Mouse (Mus musculus) C2C12 (cell line): ENCODE data around the gene Olfr45. TPM values are rescaled to one million over a fixed set of nuclear protein-coding genes. Genes with fewer than 3 reads are reported as not detected.

Experiments
- H3K27me3 ChIP-seq: one replicate; pipeline ENCODE4 v1.6.1; 2011; ENCODE audit not compliant: control insufficient read depth, insufficient read depth, insufficient read length
- H3K36me3 ChIP-seq: one replicate; pipeline ENCODE4 v1.6.1; 2011; ENCODE audit not compliant: control insufficient read depth, insufficient read depth
- H3K4me3 ChIP-seq: one replicate; pipeline ENCODE4 v1.5.1; 2011; ENCODE audit warnings: mild to moderate bottlenecking, control low read depth; ENCODE audit not compliant: poor library complexity, insufficient read depth, severe bottlenecking
- H3K79me2 ChIP-seq: one replicate; pipeline ENCODE4 v1.6.1; 2011; ENCODE audit not compliant: control insufficient read depth, insufficient read depth
- H3K79me3 ChIP-seq: one replicate; pipeline ENCODE4 v1.6.1; 2011; ENCODE audit warnings: low read depth, control low read depth
- H3ac ChIP-seq: one replicate; pipeline ENCODE3; 2011; ENCODE audit warnings: low read depth; ENCODE audit not compliant: control insufficient read depth, insufficient read length
- CEBPB ChIP-seq: IDR thresholded peaks from one replicate; pipeline ENCODE4 v1.6.1; 2011; ENCODE audit warnings: low read depth, mild to moderate bottlenecking, control low read depth, moderate library complexity
- CTCF ChIP-seq: IDR thresholded peaks from one replicate; pipeline ENCODE4 v1.5.1; 2011; ENCODE audit not compliant: control insufficient read depth, insufficient read depth, insufficient read length
- FOSL1 ChIP-seq: IDR thresholded peaks from one replicate; pipeline ENCODE4 v1.8.0; 2011; ENCODE audit warnings: mild to moderate bottlenecking, low read length; ENCODE audit not compliant: poor library complexity, insufficient read depth, severe bottlenecking
- MAX ChIP-seq: IDR thresholded peaks from one replicate; pipeline ENCODE4 v1.6.1; 2011; ENCODE audit warnings: mild to moderate bottlenecking, control low read depth
- MYOD1 ChIP-seq: IDR thresholded peaks from one replicate; pipeline ENCODE4 v1.6.1; 2011; ENCODE audit warnings: low read depth; ENCODE audit not compliant: control insufficient read depth, insufficient read length
- MYOG ChIP-seq: IDR thresholded peaks from one replicate; pipeline ENCODE4 v1.6.1; 2011; ENCODE audit not compliant: control insufficient read depth, insufficient read length; ENCODE audit errors: extremely low read depth
- USF1 ChIP-seq: IDR thresholded peaks from one replicate; pipeline ENCODE4 v1.6.1; 2011; ENCODE audit warnings: low read depth, mild to moderate bottlenecking, control low read depth, moderate library complexity
- polyA plus RNA-seq: library from polyadenylated mRNA; unstranded; fragments of >200 nt; fragmentation: generic; extraction: Trizol; gene quantifications from one replicate; pipeline ENCODE4 v1.2.1, GENCODE M21; 2012; ENCODE audit warnings: missing spikeins

Gene Olfr45
- polyA plus RNA-seq, 1 experiment: not detected

DNA sequence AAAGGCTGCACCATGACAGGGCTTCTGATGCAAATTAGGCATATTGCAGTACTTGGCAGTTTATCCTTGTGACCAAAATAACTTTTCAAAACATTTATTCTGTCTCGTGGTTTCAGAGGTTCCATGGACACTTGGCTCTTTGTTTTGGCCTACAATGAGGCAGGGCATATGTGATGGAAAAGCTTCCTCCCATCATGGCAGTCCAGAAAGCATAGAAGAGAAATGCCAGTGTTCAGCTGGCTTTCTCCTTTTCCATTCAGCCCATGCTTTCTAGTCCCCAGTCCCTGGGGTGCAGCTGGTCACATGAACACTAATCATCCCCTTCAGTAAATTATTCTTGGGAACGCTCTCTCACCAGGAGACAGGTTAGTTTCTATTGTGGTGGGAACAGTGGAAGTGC is 24.6 kb downstream of the Olfr45 start:
- no peak overlapping the region for H3K4me3 ChIP-seq
- TF ChIP-seq FOSL1 (no peak), CEBPB (no peak), MYOG (no peak), MYOD1 (no peak), MAX (no peak), CTCF (no peak), USF1 (no peak)
- no peak overlapping the region for H3ac ChIP-seq
- H3K79me2 ChIP-seq: no peaks in the 10 kb centered on the region
- no peaks in the 10 kb centered on the region for H3K79me3 ChIP-seq
- no peaks in the 10 kb centered on the region for H3K36me3 ChIP-seq
- H3K27me3 ChIP-seq: no peaks in the 10 kb centered on the region

DNA sequence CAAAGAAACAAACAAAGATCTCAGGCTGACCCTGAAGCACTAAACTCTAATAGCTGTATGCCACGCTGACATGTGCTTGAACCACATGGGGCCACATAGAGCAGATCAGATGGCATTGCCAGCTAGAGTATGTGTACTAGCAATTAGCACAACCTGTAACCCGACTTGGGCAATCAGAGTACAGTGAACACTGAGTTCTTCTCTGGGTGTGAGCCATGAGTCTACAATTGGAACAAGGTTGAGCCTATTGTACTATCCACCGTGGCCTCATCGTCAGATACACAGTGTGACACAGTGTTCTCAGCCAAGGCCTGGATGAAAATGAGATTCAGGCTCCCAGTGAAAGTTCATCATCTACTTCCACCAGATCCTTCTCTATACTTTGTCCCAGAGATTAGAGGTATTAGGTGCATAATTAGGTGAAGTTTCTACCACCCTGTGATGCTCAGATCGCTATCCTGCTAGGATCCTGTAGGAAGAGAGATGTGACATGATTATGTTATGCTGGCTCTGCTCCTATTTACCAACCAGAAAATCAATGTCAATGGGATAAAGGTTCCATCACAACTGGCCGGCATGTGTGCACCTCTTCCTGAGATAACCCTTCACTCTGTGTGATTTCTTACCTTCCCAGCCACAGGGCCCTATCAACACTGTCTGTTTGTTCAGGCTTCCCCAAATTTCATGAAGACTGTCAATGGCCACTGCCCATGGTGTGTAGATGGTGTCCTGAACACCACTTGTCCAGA is 26.0 kb downstream of the Olfr45 start:
- Histone ChIP-seq H3K27me3 (no peaks in the 10 kb centered on the region), H3K4me3 (no peak overlapping the region), H3ac (no peak overlapping the region), H3K79me3 (no peaks in the 10 kb centered on the region), H3K36me3 (no peaks in the 10 kb centered on the region), H3K79me2 (no peaks in the 10 kb centered on the region)
- no peak for TF ChIP-seq MYOG
- TF ChIP-seq USF1: no peak
- no peak for TF ChIP-seq FOSL1
- no peak for TF ChIP-seq CEBPB
- TF ChIP-seq MAX: no peak
- TF ChIP-seq CTCF: no peak
- no peak for TF ChIP-seq MYOD1

DNA sequence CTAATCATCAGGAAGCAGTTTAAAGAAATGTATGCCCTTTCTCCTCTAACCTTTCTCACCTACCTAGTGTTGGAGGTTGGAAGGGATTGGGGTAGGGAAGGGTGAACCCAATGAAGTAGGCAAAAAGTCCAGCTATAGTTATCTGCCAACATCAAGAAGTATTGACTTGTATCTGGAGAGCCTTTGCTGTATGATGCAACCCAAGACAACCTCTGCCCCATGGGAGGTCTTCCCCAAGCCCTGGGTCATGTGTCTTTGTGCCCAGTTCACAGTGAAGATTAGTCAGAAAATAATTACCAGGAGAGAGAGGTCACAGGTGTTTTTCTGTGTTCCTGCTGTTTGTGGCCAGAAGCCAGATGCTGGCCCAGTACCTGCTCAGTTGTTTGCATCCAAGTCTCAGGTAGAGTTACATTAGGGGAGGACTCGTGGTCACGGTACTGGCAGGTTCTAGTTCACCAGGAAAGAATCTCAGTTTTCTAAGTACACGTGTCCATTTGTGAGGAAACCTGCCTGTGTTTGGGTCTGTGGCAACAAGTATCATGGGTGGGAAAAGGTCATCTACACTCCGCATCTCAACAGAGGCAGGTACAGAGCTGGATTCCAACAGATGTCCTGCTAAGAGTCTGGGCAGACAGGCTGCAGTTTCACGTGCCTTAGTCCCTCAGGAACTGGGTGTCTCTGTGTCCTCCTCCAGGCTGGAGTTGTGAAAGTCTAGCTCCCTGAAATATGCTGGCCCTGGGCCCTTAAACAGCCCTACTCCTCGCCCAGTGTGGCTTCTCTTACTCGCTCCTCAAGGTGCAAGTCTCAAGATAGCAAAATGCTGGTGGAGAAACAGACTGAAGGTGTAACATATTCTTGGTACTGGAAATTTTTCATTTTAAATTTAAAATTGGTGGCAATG is 35.7 kb downstream of the Olfr45 start:
- no peak overlapping the region for H3ac ChIP-seq
- no peak overlapping the region for H3K4me3 ChIP-seq
- no peak for TF ChIP-seq USF1
- TF ChIP-seq MYOG: no peak
- no peak for TF ChIP-seq CTCF
- no peak for TF ChIP-seq FOSL1
- no peak for TF ChIP-seq MAX
- no peak for TF ChIP-seq CEBPB
- no peak for TF ChIP-seq MYOD1
- no peaks in the 10 kb centered on the region for H3K27me3 ChIP-seq
- no peaks in the 10 kb centered on the region for H3K79me3 ChIP-seq
- H3K79me2 ChIP-seq: no peaks in the 10 kb centered on the region
- no peaks in the 10 kb centered on the region for H3K36me3 ChIP-seq

DNA sequence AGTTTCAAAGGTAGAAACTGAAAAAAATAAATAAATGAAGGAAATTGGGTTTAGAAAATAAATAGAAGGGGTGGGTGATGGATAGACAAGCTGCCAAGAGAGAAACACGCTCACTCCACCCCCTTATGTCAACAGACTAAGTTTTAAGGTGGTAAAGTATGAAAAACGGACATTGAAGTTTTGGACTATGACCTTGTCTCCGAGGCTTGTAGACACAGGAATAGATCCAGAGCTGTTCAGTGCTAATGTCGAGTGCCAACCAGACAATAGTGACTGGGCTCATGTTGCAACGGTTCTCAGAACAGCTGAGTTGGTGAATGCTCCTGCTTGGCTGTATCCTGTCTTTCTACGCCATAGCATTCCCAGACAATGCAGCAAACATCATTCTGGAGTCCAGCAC is 39.3 kb downstream of the Olfr45 start:
- H3K79me2 ChIP-seq: no peaks in the 10 kb centered on the region
- no peaks in the 10 kb centered on the region for H3K36me3 ChIP-seq
- TF ChIP-seq USF1 (no peak), FOSL1 (no peak), MAX (no peak), MYOG (no peak), CTCF (no peak), CEBPB (no peak), MYOD1 (no peak)
- no peaks in the 10 kb centered on the region for H3K27me3 ChIP-seq
- no peak overlapping the region for H3ac ChIP-seq
- H3K79me3 ChIP-seq: no peaks in the 10 kb centered on the region
- no peak overlapping the region for H3K4me3 ChIP-seq

DNA sequence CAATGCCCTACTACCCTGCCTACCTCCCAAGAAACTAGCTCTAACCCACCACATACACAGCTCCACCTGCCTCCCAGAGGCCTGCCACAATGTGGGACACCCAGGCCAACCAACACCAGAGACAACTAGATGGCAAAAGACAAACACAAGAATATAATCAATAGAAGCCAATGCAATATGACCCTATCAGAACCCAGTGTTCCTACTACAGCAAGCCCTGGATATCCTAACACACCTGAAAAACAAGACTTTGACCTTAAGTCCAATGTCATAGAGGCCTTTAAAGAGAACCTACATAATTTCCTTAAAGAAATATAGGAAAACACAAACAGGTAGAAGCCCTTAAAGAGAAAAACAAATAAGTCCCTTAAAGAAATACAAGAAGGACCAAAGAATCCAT is 43.8 kb downstream of the Olfr45 start:
- no peaks in the 10 kb centered on the region for H3K27me3 ChIP-seq
- H3K79me3 ChIP-seq: no peaks in the 10 kb centered on the region
- H3K36me3 ChIP-seq: no peaks in the 10 kb centered on the region
- TF ChIP-seq CTCF (no peak), MYOD1 (no peak), MAX (no peak), USF1 (no peak), CEBPB (no peak), FOSL1 (no peak), MYOG (no peak)
- no peak overlapping the region for H3ac ChIP-seq
- no peaks in the 10 kb centered on the region for H3K79me2 ChIP-seq
- H3K4me3 ChIP-seq: no peak overlapping the region
